Mouse (Mus musculus) forebrain, embryonic 11.5 days (tissue): ENCODE results near the gene Rtn4ip1. TPM values are rescaled to one million over a fixed set of nuclear protein-coding genes. Genes with fewer than 3 reads are reported as not detected.
"Not testable (repeated sequence)": the region's sequence is repeated elsewhere in the genome, so short reads cannot be mapped to it uniquely, and the experiment has no call there.

Experiments used
- ATAC-seq: fragments of 200-750 bp; cut with Nextera tagmentation; replicated peaks from 2 replicates; pipeline ENCODE4 v1.8.0; 2017; ENCODE audit warnings: moderate TSS enrichment; ENCODE audit not compliant: low FRiP score
- DNase-seq: peaks from one replicate; pipeline ENCODE4 v3.0.0-alpha.2; 2017; ENCODE audit warnings: low spot score
- H3K27ac ChIP-seq: fragments of 300-500 bp; sonication (generic); 2 replicates; pipeline ENCODE4 v1.5.1; 2014; ENCODE audit warnings: low read depth, low read length
- H3K27me3 ChIP-seq: fragments of 300-500 bp; sonication (generic); 2 replicates; pipeline ENCODE4 v1.6.1; 2014; ENCODE audit warnings: mild to moderate bottlenecking, low read length, mixed read lengths; ENCODE audit not compliant: control insufficient read depth, insufficient read depth
- H3K36me3 ChIP-seq: fragments of 300-500 bp; sonication (generic); 2 replicates; pipeline ENCODE4 v1.6.1; 2014; ENCODE audit warnings: mild to moderate bottlenecking, low read length, moderate library complexity, mixed read lengths; ENCODE audit not compliant: control insufficient read depth, insufficient read depth
- H3K4me1 ChIP-seq: fragments of 300-500 bp; sonication (generic); replicated peaks from 2 replicates; pipeline ENCODE4 v1.6.1; 2014; ENCODE audit warnings: low read length, mixed read lengths; ENCODE audit not compliant: control insufficient read depth, insufficient read depth
- H3K4me2 ChIP-seq: fragments of 300-500 bp; sonication (generic); 2 replicates; pipeline ENCODE4 v1.6.1; 2014; ENCODE audit warnings: low read depth, mild to moderate bottlenecking, low read length, moderate library complexity, mixed read lengths; ENCODE audit not compliant: severe bottlenecking
- H3K4me3 ChIP-seq: fragments of 300-500 bp; sonication (generic); 2 replicates; pipeline ENCODE4 v1.5.1; 2014; ENCODE audit warnings: low read depth, low read length
- H3K9ac ChIP-seq: fragments of 300-500 bp; sonication (generic); 2 replicates; pipeline ENCODE4 v1.6.1; 2014; ENCODE audit warnings: low read length
- H3K9me3 ChIP-seq: fragments of 300-500 bp; sonication (generic); 2 replicates; pipeline ENCODE4 v1.6.1; 2016; ENCODE audit warnings: low read length, mixed read lengths; ENCODE audit not compliant: control insufficient read depth
- WGBS: fragments of 180-500 bp; shearing (Covaris S2); extraction: QIAGEN DNeasy Blood & Tissue Kit; methylation state at CpG from one replicate; pipeline ENCODE4 v1.1.7; 2014; 5-methylcytosine and 5-hydroxymethylcytosine counted together
- polyA plus RNA-seq: library from polyadenylated mRNA; unstranded; fragments of >200 nt; fragmentation: Nextera tagmentation; extraction: Ambion mirVana; gene quantifications from 2 replicates; pipeline ENCODE4 v1.2.1, GENCODE M21; 2014

Rtn4ip1 gene
- polyA plus RNA-seq, 1 experiment from 2014 or later, result 20.7 TPM

- H3K36me3 ChIP-seq, result no peaks in the 10 kb centered on the region
- no peak for ATAC-seq
- no peak overlapping the region for H3K27ac ChIP-seq
- no peaks in the 10 kb centered on the region for H3K9me3 ChIP-seq
- H3K4me3 ChIP-seq, result no peak overlapping the region
- WGBS, result 92% methylated on average over 2 of the region's 2 CpGs
- no peak overlapping the region for H3K9ac ChIP-seq
- no peak overlapping the region for H3K4me2 ChIP-seq
- DNase-seq, result no peak
- no peaks in the 10 kb centered on the region for H3K4me1 ChIP-seq
- no peaks in the 10 kb centered on the region for H3K27me3 ChIP-seq
Measured at GRCm38 (mm10) chr10:43916737-43917136, 15.1 kb downstream of the Rtn4ip1 start.

GRCm38 (mm10) chr10:43918696-43919608 lies 17.3 kb downstream of the Rtn4ip1 start:
- H3K27me3 ChIP-seq, result no peaks in the 10 kb centered on the region
- H3K9ac ChIP-seq, result no peak overlapping the region
- no peaks in the 10 kb centered on the region for H3K4me1 ChIP-seq
- DNase-seq (peak; percentile 84), ATAC-seq (no peak)
- H3K27ac ChIP-seq, result no peak overlapping the region
- 40% methylated on average over 17 of the region's 17 CpGs for WGBS
- no peaks in the 10 kb centered on the region for H3K9me3 ChIP-seq
- no peaks in the 10 kb centered on the region for H3K36me3 ChIP-seq
- no peak overlapping the region for H3K4me2 ChIP-seq
- no peak overlapping the region for H3K4me3 ChIP-seq

DNA sequence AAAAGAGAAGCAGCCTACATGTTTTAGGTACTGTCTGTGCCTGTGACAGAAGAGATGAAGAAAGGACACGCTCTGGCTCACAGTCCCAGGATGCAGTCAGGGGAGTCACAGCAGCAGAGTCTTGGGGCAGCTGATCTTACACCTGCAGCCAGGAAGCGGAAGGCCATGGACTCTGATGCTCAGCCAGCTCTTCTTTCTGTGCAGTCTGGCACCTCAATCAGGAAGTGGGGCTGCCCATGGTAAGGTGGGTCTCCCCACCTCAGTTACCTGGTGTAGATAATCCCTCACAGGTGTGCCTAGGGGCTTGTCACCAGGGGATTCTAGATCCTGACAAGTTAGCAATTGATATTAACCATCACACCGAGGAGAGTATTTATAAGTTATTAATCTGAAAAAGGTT lies 21.5 kb downstream of the Rtn4ip1 start:
- no peak for ATAC-seq
- WGBS, result 88% methylated on average over 3 of the region's 3 CpGs
- no peaks in the 10 kb centered on the region for H3K27me3 ChIP-seq
- H3K27ac ChIP-seq, result no peak overlapping the region
- H3K36me3 ChIP-seq, result no peaks in the 10 kb centered on the region
- H3K4me3 ChIP-seq, result no peak overlapping the region
- DNase-seq, result no peak
- no peaks in the 10 kb centered on the region for H3K4me1 ChIP-seq
- H3K4me2 ChIP-seq, result no peak overlapping the region
- H3K9ac ChIP-seq, result no peak overlapping the region
- H3K9me3 ChIP-seq, result no peaks in the 10 kb centered on the region

- H3K4me3 ChIP-seq, H3K4me1 ChIP-seq, H3K27ac ChIP-seq, H3K4me2 ChIP-seq, DNase-seq, H3K27me3 ChIP-seq, H3K9me3 ChIP-seq, H3K9ac ChIP-seq, ATAC-seq, H3K36me3 ChIP-seq: not testable (repeated sequence)
- 83% methylated on average over 7 of the region's 9 CpGs for WGBS
Measured at GRCm38 (mm10) chr10:43925776-43926175, 24.2 kb downstream of the Rtn4ip1 start.

- no peak for DNase-seq
- no peak overlapping the region for H3K9ac ChIP-seq
- H3K9me3 ChIP-seq, result no peaks in the 10 kb centered on the region
- H3K36me3 ChIP-seq, result no peaks in the 10 kb centered on the region
- H3K4me2 ChIP-seq, result no peak overlapping the region
- no peak for ATAC-seq
- H3K4me1 ChIP-seq, result no peaks in the 10 kb centered on the region
- no peaks in the 10 kb centered on the region for H3K27me3 ChIP-seq
- 88% methylated on average over 8 of the region's 8 CpGs for WGBS
- H3K4me3 ChIP-seq, result no peak overlapping the region
- no peak overlapping the region for H3K27ac ChIP-seq
Measured at GRCm38 (mm10) chr10:43927736-43928135, 26.1 kb downstream of the Rtn4ip1 start.

DNA sequence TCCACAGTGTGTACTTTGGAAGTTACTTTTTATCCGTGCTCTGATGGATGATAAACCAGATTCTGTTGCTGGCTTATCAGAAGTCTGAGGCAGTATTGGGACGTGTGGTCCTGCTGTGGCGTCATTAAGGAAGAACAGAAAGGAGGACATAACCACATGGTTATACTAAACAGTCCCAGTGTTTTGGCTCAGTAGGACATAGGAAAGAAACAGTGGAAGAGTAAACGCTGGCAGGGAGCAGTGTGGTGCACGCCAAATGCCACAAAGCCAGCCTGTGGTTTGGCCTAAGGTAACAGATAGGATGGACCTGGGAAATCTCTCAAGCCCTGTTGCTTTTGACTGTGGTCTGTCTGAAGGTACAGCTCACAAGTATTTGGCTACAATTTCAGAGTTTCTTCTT lies 27.0 kb downstream of the Rtn4ip1 start:
- Histone ChIP-seq H3K9ac (no peak overlapping the region), H3K4me2 (no peak overlapping the region), H3K4me1 (no peaks in the 10 kb centered on the region), H3K9me3 (no peaks in the 10 kb centered on the region), H3K36me3 (no peaks in the 10 kb centered on the region), H3K27me3 (no peaks in the 10 kb centered on the region), H3K27ac (no peak overlapping the region), H3K4me3 (no peak overlapping the region)
- no peak for ATAC-seq
- no peak for DNase-seq
- 85% methylated on average over 5 of the region's 5 CpGs for WGBS

DNA sequence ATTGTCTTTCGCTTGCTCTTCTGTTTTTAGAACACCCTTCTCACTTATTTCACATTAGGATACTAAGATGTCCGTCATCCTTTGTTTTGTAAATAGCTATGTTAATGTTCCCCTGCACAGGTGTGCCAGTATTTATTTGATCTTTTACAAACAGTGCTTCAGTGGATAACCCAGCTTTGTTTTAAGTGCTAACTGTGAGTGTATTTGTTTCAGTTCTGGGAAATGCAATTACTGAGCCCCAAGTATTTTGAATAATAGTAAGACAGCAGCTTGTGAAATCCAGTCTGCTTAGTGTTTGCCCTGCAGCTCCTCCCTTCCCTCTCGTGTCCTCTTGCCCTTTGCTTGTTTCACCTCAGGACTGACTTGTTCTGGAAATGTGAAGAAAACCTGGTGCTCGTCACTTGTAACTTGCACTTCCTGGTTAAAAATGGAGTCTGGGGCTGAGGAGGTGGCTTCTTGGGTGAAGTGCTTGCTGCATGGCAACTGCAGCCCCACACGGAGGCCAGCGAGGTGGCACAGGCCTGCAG lies 37.6 kb downstream of the Rtn4ip1 start:
- Histone ChIP-seq H3K27ac (no peak overlapping the region), H3K9me3 (no peaks in the 10 kb centered on the region), H3K4me2 (no peak overlapping the region), H3K4me1 (no peaks in the 10 kb centered on the region), H3K36me3 (no peaks in the 10 kb centered on the region), H3K4me3 (no peak overlapping the region), H3K9ac (no peak overlapping the region), H3K27me3 (no peaks in the 10 kb centered on the region)
- ATAC-seq (no peak), DNase-seq (no peak)
- 81% methylated on average over 6 of the region's 6 CpGs for WGBS

DNA sequence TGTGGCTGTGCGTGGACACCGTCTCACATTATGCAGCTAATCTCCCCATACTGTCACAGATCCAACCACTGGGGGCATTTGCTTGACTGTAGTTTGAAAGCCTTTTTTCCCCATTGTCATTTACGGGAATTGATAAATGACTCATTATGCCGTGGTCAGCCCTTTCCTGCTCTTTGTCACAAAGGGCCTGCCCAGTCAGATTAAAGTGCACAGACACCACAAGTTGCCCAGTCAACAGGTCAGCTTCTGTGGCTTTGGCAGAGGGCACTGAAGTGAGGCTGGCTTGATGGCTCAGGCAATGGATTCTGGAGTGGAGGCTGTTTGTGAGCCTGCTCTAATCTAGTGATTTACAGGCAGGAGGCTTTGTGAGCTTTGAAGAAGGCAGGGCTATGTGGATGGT lies 42.1 kb downstream of the Rtn4ip1 start:
- Histone ChIP-seq H3K4me3 (no peak overlapping the region), H3K4me2 (no peak overlapping the region), H3K9ac (no peak overlapping the region), H3K27me3 (no peaks in the 10 kb centered on the region), H3K9me3 (no peaks in the 10 kb centered on the region), H3K4me1 (no peaks in the 10 kb centered on the region), H3K36me3 (no peaks in the 10 kb centered on the region), H3K27ac (no peak overlapping the region)
- no peak for ATAC-seq
- 54% methylated on average over 4 of the region's 4 CpGs for WGBS
- no peak for DNase-seq

DNA sequence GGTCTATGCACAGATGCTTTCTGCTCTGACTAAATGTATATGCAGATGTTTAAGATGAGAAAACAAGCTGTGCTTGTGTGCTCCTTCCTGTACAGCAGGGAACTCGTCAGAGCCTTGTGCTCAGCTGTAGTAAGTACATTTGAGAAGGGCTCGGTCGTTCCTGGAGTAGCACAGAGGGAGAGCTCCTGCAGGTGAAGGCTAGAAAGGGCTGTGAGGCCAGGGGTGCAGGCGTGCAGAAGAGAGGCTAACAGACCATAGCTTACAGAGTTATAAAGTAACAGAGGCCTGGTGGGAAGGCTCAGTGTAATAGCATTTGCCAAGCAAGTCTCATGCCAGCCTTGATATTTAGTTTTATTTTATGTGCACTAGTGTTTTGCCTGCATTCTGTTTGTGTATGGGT lies 43.8 kb downstream of the Rtn4ip1 start:
- Histone ChIP-seq H3K4me3 (no peak overlapping the region), H3K9me3 (no peaks in the 10 kb centered on the region), H3K4me1 (no peaks in the 10 kb centered on the region), H3K9ac (no peak overlapping the region), H3K27ac (no peak overlapping the region), H3K4me2 (no peak overlapping the region), H3K36me3 (no peaks in the 10 kb centered on the region), H3K27me3 (no peaks in the 10 kb centered on the region)
- WGBS, result 87% methylated on average over 4 of the region's 4 CpGs
- ATAC-seq (no peak), DNase-seq (no peak)
